ENCODE assay signal across 7 mouse cellular contexts in genomic region chr17:23592208-23592925, GRCm38 (mm10). TPM values are rescaled to one million over a fixed set of nuclear protein-coding genes. Genes with fewer than 3 reads are reported as not detected.
DNase-seq lines count a peak whose midpoint lies in the region; ATAC-seq lines count a peak whose summit lies in the region.

No protein-coding gene starts in this region.

- H3K9ac ChIP-seq in intestine, embryonic 15.5 days: peak overlapping the region; percentile 50

- peak overlapping the region; percentile 83 for H3K27ac ChIP-seq in intestine, embryonic 15.5 days
- H3K27ac ChIP-seq in midbrain, embryonic 10.5 days (replicated peaks): peak overlapping the region; percentile 77

- H3K27me3 ChIP-seq in intestine, embryonic 15.5 days (replicated peaks): no peaks in the 10 kb centered on the region
- H3K27me3 ChIP-seq in midbrain, embryonic 10.5 days (ENCODE audit: low read depth, poor library complexity, severe bottlenecking): no peaks in the 10 kb centered on the region

- no peaks in the 10 kb centered on the region for H3K36me3 ChIP-seq in intestine, embryonic 15.5 days
- no peaks in the 10 kb centered on the region for H3K36me3 ChIP-seq in midbrain, embryonic 10.5 days

- H3K9me3 ChIP-seq in intestine, embryonic 15.5 days: no peaks in the 10 kb centered on the region
- H3K9me3 ChIP-seq in midbrain, embryonic 10.5 days (replicated peaks): no peaks in the 10 kb centered on the region

- intact Hi-C loops in gastrocnemius, postnatal 36 days (cut with DNase I): no loop called here
- intact Hi-C loops in left cerebral cortex, postnatal 25 days (cut with DNase I): no loop called here

- peak overlapping the region; percentile 80 for H3K4me2 ChIP-seq in intestine, embryonic 15.5 days (replicated peaks)

- peak; percentile 100 for ATAC-seq in intestine, embryonic 15.5 days

- DNase-seq in adrenal gland, adult 2 months: peak; percentile 97
- DNase-seq in embryo, embryonic 11.5 days (ENCODE audit: low read depth, low spot score): peak; percentile 96
- peak; percentile 88 for DNase-seq in gastrocnemius, postnatal 36 days
- peak; percentile 96 to 98 for DNase-seq in left cerebral cortex, postnatal 25 days (ENCODE audit: low spot score in 2 of 2)
- DNase-seq in midbrain, embryonic 10.5 days (ENCODE audit: low spot score): peak; percentile 98
- DNase-seq in right cerebral cortex, postnatal 4 days: peak; percentile 97

- H3K4me3 ChIP-seq in intestine, embryonic 15.5 days (replicated peaks): peak overlapping the region; percentile 50
- peak overlapping the region; percentile 55 for H3K4me3 ChIP-seq in midbrain, embryonic 10.5 days

- WGBS in intestine, embryonic 15.5 days: 6% methylated on average over 34 of the region's 34 CpGs
- 7% methylated on average over 34 of the region's 34 CpGs for WGBS in midbrain, embryonic 10.5 days

- no peaks in the 10 kb centered on the region; the same call in 1 of the 2 replicates for H3K4me1 ChIP-seq in intestine, embryonic 15.5 days (replicated peaks)
- H3K4me1 ChIP-seq in midbrain, embryonic 10.5 days: peaks cover 13% of the 10 kb centered on the region

RNA-seq across cellular contexts. Expression of gene Zfp13, which starts 6.9 kb away (rescaled TPM):
- 10 to 100 TPM in 1 of 2 experiments, 1 to 10 TPM in 1; 6.6 to 12.4 TPM for total RNA-seq in adrenal gland, adult 2 months (2021)
- polyA plus RNA-seq in adrenal gland, adult 2 months (2012; rRNA removed): 25.1 and 25.4 TPM in 2 replicates
- 1 to 10 TPM; 1.5 to 1.8 TPM for total RNA-seq in gastrocnemius, postnatal 36 days (2021)
- 10.4 and 10.5 TPM in 2 replicates for polyA plus RNA-seq in intestine, embryonic 15.5 days (2015; fragmentation: Nextera tagmentation; extraction: Ambion mirVana)
- 10 to 100 TPM; 23.7 to 25.3 TPM for total RNA-seq in left cerebral cortex, postnatal 25 days (2021)
- 19.8 and 25.7 TPM in 2 replicates for polyA plus RNA-seq in midbrain, embryonic 10.5 days (2016; fragmentation: Nextera tagmentation; extraction: Ambion mirVana)

RNA-seq across cellular contexts. Expression of gene Zscan10, which starts 8.3 kb away (rescaled TPM):
- total RNA-seq in adrenal gland, adult 2 months (2021): not detected
- 0.04 TPM in 1 of 2 replicates, not detected in the other for polyA plus RNA-seq in adrenal gland, adult 2 months (2012; rRNA removed)
- not detected for total RNA-seq in gastrocnemius, postnatal 36 days (2021)
- 0.14 TPM in 1 of 2 replicates, not detected in the other for polyA plus RNA-seq in intestine, embryonic 15.5 days (2015; fragmentation: Nextera tagmentation; extraction: Ambion mirVana)
- total RNA-seq in left cerebral cortex, postnatal 25 days (2021): not detected
- polyA plus RNA-seq in midbrain, embryonic 10.5 days (2016; fragmentation: Nextera tagmentation; extraction: Ambion mirVana): 0.12 and 0.19 TPM in 2 replicates

RNA-seq across cellular contexts. Expression of gene Zfp213, which starts 28.3 kb away (rescaled TPM):
- 10 to 100 TPM; 11.0 to 11.6 TPM for total RNA-seq in adrenal gland, adult 2 months (2021)
- polyA plus RNA-seq in adrenal gland, adult 2 months (2012; rRNA removed): 25.5 and 28.1 TPM in 2 replicates
- 1 to 10 TPM; 1.8 TPM for total RNA-seq in gastrocnemius, postnatal 36 days (2021)
- 15.2 and 17.7 TPM in 2 replicates for polyA plus RNA-seq in intestine, embryonic 15.5 days (2015; fragmentation: Nextera tagmentation; extraction: Ambion mirVana)
- 1 to 10 TPM; 6.5 to 7.0 TPM for total RNA-seq in left cerebral cortex, postnatal 25 days (2021)
- polyA plus RNA-seq in midbrain, embryonic 10.5 days (2016; fragmentation: Nextera tagmentation; extraction: Ambion mirVana): 27.5 and 28.7 TPM in 2 replicates

RNA-seq across cellular contexts. Expression of gene Mmp25, which starts 52.7 kb away (rescaled TPM):
- total RNA-seq in adrenal gland, adult 2 months (2021): under 1 TPM in 1 of 2 experiments, not detected in 1; 0.10 TPM
- 0.13 and 0.42 TPM in 2 replicates for polyA plus RNA-seq in adrenal gland, adult 2 months (2012; rRNA removed)
- not detected for total RNA-seq in gastrocnemius, postnatal 36 days (2021)
- polyA plus RNA-seq in intestine, embryonic 15.5 days (2015; fragmentation: Nextera tagmentation; extraction: Ambion mirVana): 0.69 and 0.79 TPM in 2 replicates
- under 1 TPM; 0.32 to 0.34 TPM for total RNA-seq in left cerebral cortex, postnatal 25 days (2021)
- polyA plus RNA-seq in midbrain, embryonic 10.5 days (2016; fragmentation: Nextera tagmentation; extraction: Ambion mirVana): 0.89 and 1.1 TPM in 2 replicates

Comparison
In these comparisons a context has a peak if more than half of its experiments do, and no peak if none do; other contexts are left out.
1. Peak in every context shown above with its lines: DNase-seq, ATAC-seq, H3K4me3 ChIP-seq and H3K27ac ChIP-seq.